Mouse (Mus musculus): ENCODE results near the gene Tenm4. TPM values are rescaled to one million over a fixed set of nuclear protein-coding genes. Genes with fewer than 3 reads are reported as not detected.

The Tenm4 gene
- total RNA-seq, 2 experiments from 2014 or later: 16.0 to 23.0 TPM

DNA sequence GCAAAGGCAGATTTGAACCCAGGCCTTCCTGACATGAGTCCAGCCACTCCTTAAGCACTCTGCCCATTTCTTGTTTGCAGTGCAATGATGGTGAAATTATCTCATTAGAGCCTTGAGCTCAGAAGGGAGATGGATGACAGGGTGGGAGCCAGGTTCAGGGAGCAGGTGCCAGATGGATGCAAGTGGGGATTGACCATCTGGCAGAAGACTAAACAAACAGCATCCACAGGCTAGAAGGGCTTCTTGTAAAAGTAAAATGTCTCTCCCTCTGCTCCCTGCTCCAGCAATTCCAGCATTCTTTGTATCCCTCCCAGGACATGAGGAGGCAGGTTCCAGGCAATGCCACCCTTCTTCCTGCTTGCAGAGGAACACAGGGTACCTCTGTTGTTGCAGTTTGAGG lies 165.3 kb downstream of the Tenm4 start:
- no peak for DNase-seq (ENCODE audit: low spot score in 2 of 2)

DNA sequence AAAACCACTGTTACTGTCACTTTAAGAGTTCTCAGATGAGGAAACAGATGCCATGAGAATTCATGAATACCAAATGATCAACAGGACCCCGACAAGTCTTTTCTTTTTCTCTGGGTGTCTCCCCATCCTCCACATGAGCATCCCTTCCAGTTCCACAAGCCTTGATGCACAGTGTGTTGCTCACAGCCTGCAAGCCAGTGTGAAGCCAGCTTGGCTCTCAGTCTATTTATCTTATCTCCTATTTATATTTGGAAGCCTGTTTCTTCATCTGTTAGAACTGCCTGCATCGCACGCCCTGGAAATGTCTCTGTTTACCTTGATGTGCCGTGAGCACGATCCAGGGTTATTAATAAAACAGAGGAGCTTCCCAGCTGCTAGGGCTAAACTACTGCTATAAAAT lies 169.8 kb downstream of the Tenm4 start:
- no peak for DNase-seq (ENCODE audit: low spot score in 2 of 2)

DNA sequence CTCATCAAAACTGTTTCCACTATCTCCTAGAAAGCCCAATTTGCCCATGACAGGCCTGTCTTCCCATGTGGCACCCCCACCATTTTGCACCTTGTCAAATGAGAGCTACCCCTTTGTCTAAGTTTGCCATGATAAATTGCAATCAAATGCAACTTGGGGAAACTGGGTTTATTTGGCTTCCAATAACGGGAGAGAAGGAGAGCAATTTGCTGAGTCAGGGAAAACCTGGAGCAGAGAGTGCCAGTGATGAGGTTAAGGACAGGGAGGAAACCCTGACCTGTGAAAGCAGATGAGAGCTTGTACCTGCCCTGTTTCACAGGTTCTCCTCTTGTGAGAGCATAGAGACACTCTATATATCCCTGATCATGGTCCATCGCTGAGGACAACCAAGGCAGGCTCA lies 170.4 kb downstream of the Tenm4 start:
- DNase-seq (ENCODE audit: low spot score in 2 of 2): no peak

DNA sequence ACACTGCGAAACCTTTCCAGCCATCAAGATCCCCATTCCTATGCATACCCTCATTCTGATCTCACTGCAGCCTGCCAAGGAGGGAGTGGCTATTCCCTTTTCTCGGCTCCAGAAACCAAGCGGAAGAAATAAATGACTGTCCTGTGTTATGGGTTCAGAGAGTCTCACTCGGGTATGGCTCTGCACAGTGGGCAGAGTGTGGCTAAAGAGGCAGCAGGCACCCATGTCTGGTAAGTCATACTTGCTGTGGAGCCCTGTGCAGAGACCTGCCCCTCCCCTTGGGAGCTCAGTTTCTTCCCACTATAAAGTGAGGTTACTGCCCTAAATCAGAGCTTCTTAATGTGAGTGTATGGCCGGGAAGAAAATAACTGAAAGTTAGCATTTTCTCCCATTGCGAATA lies 171.9 kb downstream of the Tenm4 start:
- DNase-seq (ENCODE audit: low spot score in 2 of 2): no peak

DNA sequence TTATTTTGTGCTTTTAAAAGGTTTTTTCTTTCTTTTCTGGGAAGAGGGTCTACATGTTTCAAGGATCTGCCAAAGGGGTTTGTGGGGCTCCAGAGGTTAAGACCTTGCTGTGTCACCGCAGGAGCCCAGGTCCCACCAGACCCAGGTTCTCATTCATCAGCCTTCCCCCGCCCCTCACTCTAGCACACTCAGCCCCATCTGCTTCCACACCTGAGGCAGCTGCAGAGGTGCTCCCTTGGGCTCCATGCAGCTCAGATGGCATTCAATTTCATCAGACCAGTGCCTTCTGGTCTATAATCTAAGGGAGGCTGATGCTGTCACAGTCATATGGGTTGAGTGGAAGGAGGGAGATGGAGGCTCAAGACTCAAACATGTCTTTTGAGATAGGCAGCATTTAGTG lies 172.6 kb downstream of the Tenm4 start:
- no peak for DNase-seq (ENCODE audit: low spot score in 2 of 2)

DNA sequence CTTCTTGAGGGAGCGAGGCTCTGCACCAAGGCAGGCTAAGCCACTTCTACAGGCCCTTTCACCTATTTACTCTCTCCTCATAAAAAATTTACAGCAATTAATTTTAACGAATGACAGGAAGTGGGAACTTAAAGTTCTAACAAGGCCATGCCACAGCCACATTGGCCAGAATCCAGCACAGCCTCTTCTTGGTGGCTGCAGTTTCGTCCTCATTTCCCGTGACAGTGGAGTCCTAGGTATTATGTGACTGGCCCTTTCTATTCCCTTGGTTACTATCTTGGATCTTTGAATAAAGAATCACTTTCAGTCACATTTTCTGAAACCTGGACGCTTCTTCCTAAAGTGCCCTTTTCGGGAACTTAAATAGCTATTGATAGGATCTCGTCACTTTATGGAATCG lies 181.6 kb downstream of the Tenm4 start:
- no peak for DNase-seq (ENCODE audit: low spot score in 2 of 2)

DNA sequence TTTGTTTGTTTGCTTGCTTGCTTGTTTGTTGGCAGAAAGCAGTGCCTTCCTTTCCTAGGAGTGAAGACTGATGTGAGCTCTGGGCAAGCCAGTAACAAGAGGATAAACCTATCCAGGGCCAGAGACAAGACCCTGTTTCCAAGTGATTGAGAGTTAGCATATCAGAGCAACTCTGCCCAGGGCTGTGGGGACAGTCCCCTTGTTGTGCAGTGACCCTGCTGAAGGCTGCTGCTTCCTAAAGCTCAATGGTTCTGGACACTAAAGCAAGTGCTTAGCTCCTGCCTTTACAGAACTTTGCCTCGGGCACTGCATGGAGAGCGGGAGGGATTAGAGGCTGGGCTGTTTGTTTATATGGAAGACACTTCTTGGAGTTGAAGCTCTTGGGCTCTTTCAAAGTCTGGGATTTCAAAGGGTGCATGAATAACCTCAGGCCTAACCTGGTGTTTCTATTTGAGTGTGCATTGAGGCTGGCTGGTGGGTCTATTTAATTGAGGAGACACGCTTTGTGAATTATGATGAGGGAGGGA lies 185.3 kb downstream of the Tenm4 start:
- DNase-seq (ENCODE audit: low spot score in 2 of 2): no peak

DNA sequence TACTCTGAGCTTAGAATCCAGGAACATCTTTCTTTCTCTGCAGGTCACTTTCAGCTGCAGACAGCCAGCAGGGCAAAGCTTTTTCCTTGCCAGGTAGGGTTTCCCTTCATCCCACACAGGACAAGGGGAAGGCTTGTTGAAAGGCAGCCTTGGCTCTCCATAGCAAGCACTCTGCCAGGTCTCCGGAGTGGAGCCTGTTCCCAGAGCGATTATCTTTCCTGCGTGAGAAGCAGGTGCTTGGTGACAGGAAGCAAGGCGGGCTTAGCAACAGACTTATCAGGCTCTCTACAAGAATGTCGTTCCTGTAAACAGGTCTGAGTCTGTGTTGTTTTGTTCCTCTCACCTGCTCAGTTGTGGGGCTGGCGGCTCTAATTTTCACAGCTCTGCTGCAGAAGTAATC lies 186.5 kb downstream of the Tenm4 start:
- no peak for DNase-seq (ENCODE audit: low spot score in 2 of 2)

DNA sequence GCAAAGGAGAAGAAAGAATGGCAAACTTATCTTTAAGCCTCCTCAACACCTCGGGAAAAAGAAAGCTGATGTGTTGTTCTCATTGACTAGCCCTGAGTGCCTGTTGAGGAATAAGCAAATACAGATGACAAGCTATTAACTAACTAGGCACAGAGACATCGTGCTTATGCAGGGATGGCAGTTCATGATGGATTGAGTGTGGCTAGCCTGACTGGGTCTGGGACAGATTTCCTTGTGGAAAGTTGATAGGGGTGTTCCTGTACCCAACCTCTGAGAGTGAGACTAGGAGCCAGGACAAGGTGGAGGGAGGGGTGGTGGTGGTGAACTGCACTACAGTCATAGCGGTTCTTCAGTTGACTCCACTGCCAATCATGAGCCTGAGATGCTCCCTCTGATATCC lies 192.3 kb downstream of the Tenm4 start:
- no peak for DNase-seq (ENCODE audit: low spot score in 2 of 2)

DNA sequence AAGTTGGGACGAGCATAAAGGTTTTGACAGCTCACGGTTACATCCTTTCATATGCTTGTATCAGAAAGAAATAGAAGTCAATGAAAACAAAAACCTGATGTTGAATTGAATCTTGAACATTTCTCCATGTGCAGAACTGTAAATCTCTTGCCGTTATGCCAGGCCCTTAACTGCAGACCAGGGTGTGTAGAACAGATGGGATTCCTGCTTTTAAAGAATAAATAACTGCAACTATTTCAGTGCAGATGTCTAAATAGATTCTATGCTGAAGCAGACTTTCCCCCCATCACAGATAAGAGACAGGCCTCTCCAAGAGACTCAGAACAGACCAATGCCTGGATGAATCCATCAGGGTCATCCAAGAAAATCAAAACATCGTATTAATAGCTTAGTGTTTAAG lies 198.9 kb downstream of the Tenm4 start:
- DNase-seq (ENCODE audit: low spot score in 2 of 2): no peak

DNA sequence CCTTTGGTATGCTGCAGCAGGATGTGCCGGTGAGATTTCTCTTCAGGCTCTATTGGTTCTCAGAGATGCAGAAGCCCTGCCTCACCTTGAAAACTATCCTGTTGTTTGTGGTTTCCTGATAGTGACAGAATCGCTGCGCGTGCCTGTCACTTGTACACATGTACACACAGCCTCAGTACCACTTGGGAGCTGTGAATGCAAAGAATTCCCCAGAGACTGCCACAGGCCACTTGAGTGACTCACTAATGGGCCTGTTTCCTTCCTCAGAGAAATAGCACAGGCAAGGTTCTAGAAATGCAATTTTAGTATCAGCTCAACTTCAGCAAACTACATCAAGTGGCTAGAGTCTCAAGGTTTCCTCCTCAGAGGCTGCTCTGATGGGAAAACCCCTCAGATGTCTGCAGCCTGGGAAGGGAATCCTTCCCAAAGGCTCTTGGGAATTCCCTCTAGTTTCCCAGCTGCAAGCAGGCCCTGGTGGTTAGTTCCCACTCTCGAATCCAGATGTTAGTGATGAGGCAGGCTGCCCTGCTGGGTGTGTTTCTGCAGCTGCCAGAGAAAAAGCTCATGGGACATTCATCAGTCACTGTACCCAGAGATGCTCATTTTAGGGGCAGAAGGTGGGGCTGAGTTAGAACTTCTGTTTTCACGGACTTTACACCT lies 203.1 kb downstream of the Tenm4 start:
- no peak for DNase-seq (ENCODE audit: low spot score in 2 of 2)

DNA sequence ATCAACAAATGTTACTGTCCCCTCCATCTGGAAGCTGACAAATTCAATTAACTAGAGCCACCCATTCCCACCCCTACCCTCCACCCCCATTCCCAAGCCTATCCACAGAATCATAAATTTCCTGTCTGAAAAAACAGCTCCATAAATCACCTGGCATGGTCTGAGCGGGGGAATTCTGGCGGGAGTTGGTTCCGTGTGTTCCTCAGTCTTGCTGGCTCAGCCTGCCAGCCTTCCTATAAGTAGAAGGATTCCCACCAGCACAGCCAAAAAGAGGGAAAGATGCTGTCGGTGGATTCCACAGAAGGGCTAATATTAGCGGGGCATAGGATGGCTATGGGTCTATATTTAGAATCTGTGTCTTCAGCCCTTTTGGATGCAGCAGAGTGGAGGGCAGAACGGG lies 204.5 kb downstream of the Tenm4 start:
- DNase-seq (ENCODE audit: low spot score in 2 of 2): no peak

DNA sequence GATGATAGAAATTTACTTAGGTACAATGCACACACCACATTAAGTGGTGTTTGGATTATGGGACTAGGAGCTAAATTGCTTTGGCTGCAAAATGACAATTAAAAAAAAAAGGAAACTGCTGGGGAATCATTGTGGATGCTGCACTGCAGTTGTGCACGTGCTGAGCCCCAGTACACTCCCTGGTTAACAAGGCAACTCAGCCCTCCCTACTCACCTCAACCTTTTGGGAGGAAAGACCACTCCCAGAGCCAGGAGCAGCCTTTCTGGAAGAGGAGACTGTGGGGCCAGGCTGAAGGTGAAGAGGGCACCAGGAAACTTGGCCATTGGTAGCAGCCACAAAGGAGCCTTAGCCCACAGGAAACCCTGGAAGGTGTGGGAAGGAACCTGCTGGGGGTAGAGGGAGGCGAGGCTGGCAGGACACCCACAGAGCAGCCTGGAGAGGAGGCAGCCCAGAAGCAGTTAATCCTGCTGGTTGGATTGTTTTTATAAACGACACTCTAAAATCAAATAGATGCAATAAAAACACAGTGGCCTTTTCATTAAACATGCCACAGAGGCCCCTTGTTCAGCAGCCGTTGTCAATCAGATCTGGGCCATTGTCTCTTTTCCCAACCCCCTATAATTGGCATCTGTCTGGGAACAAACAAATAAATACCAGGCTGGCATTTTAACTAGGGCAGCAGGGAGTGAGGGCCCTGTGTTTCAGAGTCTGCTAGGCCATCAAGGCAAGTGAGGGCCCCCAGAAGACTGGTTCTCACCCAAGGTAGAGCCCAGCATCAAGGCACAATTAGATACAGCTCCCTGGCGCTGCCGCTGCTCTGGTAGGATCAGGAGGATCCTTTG lies 212.9 kb downstream of the Tenm4 start:
- DNase-seq (ENCODE audit: low spot score in 2 of 2): no peak

DNA sequence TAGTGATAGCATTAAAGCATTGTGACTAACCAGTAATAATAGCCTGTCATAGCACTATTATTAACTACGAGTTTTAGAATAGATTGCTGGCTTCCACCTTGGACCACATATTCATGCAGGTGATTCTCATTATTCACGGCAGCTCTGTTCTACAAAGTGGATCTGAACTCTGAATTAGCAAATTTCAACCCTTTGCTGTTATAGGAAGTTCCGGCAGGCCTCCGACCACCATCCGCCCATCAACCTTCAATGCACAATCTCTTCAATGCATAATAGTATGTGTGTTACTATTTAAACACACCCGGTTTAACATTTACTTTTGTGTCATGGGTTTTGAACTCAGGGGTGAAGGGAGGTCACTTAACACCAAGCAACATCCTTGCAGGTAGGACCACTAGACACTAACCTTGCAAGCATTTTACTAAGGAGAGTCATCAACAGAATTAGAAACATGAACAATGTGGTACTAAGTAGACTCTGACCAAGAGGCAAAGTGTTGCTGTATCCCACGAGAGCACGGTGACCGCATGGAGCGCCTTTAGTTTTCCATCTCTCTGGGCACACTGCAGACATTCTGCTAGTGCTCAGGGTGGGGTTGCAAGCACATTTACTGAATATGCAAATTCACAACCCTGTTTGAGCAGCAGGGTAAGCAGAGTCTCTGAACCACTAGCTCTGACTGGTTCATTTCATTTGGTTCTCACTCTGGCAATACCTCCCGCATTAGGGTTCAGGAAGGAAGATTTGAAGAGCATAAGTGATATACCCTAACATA lies 213.9 kb downstream of the Tenm4 start:
- no peak for DNase-seq (ENCODE audit: low spot score in 2 of 2)

DNA sequence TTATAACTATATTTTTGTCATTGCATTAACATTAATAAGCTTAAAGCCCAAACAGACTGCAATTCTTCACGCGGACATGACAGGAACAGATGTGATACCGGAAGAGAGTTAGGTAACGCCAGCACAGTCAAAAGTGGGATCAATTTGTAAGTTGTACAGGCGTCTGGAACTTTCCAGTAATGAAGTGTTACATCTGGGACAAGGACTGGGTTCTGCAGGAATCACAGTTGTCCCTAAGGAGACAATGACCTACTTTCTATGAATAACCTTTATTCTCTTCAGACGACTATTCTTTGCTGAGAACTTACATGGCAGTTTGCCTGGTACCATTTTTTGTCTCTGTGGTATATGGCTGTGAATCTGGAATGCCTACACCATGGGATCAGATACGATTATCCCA lies 214.8 kb downstream of the Tenm4 start:
- no peak for DNase-seq (ENCODE audit: low spot score in 2 of 2)

DNA sequence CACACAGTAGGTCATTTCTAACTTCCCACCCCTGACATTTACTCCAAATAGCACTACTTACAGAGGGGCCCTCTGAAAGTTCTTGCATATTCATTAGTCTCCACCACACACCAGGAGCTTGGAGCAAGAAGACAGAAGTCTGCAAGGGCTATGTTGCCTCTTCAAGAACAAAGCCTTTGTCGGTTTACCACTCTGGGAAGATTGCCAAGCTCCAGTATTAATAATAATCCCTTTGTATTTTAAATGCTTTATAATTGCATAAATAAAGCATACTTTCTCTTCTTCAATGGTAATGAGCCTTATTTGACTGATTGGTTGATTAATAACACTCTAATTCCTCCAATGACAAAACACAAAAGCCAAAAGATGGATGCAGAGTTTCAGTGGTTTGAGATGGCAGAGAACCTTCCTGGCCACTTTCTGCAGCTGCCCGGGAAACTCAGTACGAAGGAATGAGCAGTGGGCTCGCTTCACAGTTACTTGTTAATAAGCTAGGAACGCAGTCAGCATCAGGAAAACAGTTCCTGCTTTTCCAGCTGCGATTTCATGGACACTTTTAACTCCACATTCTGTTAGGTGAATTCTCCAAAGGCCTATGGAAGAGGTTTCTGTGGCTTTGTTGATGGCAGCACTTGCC lies 219.1 kb downstream of the Tenm4 start:
- DNase-seq (ENCODE audit: low spot score in 2 of 2): no peak

DNA sequence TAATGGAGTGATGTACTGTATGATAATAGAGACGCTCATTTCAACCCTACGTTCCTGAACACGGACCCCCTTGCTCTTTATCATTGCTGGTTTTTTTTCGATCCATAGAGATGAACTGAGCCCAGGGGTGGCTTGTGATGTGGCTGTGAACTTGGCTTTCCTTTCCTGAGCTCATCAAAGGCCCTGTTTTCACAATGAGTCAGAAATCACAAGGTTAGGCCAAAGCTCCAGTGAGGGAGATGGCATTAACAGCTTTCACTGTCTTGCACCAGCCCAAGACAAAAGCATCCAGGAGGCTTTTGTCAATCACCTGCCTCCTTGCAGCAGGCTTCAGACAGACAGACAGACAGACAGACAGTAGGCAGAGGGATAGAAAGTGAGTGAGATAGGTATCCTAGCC lies 219.8 kb downstream of the Tenm4 start:
- no peak for DNase-seq (ENCODE audit: low spot score in 2 of 2)

DNA sequence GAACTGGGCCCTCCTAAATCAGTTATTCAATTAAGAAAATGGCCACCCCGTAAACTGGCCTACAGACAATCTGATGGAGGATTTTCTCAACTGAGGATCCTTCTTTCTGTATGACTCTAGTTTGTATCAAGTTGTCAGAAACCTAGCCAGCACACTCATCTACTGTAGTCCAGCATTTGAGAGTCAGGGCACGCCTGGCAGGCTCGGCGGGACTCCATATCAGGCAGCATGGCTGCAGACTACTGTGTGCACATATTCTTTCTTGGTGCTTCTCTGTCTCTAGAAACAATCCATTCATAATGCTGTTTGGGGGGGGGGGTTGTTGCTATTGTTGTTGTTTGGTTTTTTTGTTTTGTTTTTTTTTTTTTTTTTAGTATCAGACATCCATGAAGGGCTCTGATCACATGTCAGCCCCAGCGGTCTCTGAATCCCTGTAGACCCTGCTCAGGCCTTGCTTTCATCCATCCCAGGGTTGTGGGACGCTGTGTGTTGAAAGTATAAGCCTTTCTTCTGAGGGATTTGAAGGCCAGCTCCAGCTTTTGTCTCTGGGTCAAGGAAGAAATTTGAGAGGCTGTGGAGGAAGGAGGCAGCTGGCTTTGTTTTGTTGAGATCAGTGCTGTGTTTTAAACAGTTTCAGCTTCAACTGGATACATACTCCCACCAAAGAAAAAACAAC lies 220.9 kb downstream of the Tenm4 start:
- DNase-seq (ENCODE audit: low spot score in 2 of 2): no peak

DNA sequence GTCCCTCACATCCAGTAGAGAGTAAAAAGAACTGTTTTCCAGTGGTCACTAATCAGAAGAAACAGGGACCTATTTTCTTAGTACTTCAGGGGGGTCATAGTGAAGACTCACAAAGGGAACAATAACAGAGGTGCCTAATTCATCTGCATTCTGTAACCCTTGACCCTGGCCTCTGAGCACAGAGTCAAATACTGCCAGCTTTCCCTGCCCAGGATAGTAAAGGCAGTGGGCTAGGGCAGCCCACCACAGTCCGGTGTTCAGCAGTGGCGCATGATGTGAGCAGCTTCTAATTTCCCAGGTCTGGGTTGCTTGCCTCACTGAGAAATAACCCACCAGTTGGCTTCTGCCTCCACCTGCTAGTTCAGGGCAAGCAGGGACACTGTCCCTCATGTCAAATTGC lies 221.6 kb downstream of the Tenm4 start:
- DNase-seq (ENCODE audit: low spot score in 2 of 2): no peak

DNA sequence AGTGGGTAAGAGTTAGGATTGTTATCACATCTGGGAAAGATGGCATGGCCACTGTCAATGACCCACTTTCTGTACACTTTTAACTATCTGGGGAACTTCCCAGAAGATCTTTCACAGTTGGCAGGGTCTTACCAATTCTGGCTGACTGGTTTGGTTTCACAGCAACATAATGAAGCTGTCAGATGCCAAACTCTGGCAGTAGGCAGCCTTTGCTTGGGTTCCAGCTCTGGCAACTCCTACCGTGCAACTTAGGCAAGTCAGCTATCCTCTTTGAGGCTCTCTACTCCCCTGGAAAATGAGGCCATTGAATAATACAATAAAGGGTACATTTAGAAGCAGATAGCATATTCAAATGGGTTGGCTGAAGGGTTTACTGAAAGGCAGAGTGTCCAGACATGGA lies 226.9 kb downstream of the Tenm4 start:
- DNase-seq (ENCODE audit: low spot score in 2 of 2): no peak

DNA sequence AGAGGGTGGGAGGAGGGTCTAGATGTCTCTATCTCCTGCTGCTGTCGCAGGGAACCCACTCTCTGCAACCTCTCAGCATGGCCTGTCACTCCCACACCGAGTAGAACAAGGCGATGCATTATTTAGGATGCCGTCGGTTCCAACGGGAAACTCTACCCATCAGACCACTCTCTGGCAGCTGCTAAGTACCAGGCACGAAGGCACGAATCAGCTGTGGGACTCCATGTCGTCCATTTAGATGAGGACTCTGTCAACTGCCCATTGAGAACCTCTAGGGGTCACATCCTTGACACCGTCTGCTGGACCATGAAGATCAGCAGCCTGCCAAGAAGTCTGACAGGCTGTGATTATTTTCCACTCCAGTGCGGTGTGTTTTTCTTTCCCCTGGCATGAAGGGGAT lies 229.4 kb downstream of the Tenm4 start:
- DNase-seq (ENCODE audit: low spot score in 2 of 2): no peak

All from gastrocnemius, postnatal 4 days (tissue).